Mouse (Mus musculus) gastrocnemius, adult 18-20 months (tissue): ENCODE measurements around the gene Tmem45b. TPM values are rescaled to one million over a fixed set of nuclear protein-coding genes. Genes with fewer than 3 reads are reported as not detected.
"Not testable (repeated sequence)": the region's sequence is repeated elsewhere in the genome, so short reads cannot be mapped to it uniquely, and the experiment has no call there.

Experiments used
- DNase-seq: peaks from one replicate; pipeline ENCODE4 v3.0.0; 2021; ENCODE audit warnings: low spot score
- long read RNA-seq, 2 experiments: library from polyadenylated mRNA; stranded (forward); transcript quantifications; one replicate each; pipeline ENCODE4 v2.0.0; 2021
- total RNA-seq, 2 experiments: library from RNA; stranded (reverse); gene quantifications; 2 replicates each; pipeline ENCODE4 v1.2.3; 2021

Gene Tmem45b
- 1 to 10 TPM in 1 of 2 experiments, under 1 TPM in 1; 0.87 to 2.8 TPM for total RNA-seq
- long read RNA-seq, experiment 1, partial matches to known transcripts, result 0 of 4 reads
- long read RNA-seq, experiment 1, other reads (novel, unspliced or antisense), result 3 of 4 reads
- long read RNA-seq, experiment 2, partial matches to known transcripts, result 0 of 1 reads
- long read RNA-seq, experiment 2, other reads (novel, unspliced or antisense), result 1 of 1 reads

DNA sequence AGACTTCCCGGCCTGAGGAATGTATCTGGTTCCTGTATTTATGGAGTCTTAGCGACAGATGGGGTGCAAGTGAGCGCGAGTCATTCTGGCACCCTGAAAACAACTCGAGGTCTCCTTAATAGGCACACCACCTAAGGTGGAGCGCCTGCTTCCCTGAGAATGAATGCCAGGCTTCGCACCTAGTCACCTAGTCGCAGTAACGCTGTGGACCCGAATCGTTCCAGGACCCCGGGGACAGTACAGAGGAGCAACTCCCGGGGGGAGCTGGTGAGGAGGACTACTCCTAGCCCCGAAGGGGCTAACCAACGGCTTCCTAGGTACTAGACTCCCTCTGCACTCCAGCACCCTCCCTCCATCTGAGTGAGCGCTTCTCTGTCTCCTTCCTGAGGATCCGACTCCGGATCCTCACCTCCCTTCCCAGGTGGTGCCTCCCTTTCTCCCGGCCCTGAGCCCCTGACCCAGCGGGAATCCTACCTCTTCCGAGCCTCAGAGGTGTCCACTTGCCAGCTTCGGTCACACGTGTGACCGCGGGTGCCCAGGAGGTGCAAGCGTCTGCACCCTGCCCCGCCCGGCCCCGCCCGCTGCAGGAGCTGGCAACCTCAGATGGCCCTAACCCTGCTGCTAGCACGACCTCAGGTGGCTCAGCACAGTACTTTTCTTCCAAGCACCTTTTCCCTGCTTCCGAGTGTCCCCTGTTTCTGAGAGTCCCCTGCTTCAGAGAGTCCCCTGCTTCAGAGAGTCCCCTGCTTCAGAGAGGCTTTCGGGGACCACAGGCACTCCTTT, at the start of gene Tmem45b:
Gene Tmem45b, minus strand, starts transcription at position 771 of the 783 bp plus-strand sequence.
- DNase-seq, result no peak

DNA sequence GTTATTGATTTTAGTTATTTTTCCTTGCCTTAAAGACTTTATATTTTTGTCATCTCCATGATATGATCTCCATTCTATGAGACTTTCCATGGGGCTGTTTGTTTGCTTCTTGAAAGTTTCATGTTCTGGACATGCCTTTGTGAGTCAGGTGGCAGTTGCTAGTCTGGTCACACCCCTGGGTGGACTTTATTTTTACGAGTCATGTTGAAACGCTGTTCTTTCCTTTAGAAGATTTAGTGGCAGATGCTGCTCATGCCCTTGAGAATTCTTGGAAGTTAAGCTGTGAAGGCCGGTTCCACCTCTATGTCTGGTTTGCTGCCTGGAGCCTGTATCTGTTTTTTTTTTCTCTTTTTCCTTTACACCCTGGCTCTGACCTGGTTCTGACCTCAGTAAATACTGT, 43.9 kb upstream of the Tmem45b start:
- no peak for DNase-seq

DNA sequence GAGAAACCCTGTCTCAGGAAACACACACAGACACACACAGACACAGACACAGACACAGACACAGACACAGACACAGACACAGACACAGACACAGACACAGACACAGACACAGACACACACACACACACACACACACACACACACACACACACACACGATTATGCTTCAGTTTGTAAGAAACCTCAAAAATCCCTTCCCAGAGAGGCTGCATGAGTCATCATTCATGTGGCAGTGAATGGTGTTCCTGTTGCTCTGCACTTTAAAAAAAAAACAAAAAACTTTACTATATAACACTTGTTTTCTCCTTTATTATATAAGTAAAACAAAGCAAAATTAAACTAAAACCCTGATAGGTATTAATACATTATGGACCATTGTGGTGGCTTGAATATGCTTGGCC, 37.0 kb upstream of the Tmem45b start:
- not testable (repeated sequence) for DNase-seq

DNA sequence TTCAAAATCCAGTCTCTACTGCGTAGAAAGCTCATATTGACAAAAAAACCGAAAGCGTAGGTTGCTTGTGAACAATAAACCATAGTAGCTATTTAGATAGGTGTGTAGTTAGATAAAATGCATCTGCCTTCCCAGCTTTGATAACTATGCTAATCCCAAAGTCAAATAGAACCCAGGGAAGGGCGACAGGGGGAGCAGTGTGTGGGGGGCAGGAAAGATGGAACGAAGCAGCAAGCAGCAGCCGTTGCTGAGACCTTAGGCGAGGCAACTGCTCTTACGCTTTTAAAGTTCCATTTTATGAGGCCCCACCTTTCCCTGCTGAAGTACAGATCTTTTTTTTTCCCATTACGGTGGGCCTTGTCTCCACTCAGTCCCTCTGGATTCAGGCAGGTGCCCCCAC, 1.1 kb downstream of the Tmem45b start:
- DNase-seq, result no peak

DNA sequence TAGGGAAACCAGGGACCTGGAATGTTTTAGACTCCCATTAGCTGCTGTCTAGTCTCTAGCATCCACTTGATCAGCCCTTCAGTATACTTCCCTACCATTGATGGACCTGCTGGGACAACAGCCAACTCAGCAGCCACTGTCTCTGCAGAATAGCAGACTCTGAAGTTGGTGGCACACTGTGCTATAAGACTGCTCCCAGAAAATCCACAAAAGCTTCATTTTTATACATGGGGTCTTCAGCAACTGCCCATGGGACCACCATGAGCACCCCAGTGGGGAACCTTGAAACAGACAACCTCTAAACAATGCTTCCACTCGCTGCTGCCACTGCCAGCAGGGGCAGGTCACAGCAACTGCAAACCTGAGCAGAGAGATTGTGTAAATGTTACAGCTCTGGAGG, 9.9 kb downstream of the Tmem45b start:
- no peak for DNase-seq

DNA sequence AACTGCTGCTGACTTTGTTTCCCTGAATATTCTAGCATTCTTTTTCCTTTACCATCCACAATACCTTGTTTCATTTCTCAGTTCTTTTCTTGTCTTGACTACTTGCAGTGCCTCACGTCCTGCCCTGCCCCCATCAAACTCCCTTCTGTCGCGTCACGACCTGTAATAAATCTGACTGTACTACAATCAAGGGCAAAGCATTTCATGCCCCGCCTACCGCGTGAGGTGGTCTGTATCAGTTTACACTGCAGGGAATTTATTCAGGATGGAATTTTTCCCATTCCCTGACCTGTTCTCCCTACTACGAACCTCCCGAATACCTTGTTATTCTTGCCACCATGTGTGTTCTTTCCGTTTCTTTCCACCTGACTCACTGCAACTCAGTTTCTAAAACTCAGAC, 12.1 kb downstream of the Tmem45b start:
- DNase-seq, result no peak

DNA sequence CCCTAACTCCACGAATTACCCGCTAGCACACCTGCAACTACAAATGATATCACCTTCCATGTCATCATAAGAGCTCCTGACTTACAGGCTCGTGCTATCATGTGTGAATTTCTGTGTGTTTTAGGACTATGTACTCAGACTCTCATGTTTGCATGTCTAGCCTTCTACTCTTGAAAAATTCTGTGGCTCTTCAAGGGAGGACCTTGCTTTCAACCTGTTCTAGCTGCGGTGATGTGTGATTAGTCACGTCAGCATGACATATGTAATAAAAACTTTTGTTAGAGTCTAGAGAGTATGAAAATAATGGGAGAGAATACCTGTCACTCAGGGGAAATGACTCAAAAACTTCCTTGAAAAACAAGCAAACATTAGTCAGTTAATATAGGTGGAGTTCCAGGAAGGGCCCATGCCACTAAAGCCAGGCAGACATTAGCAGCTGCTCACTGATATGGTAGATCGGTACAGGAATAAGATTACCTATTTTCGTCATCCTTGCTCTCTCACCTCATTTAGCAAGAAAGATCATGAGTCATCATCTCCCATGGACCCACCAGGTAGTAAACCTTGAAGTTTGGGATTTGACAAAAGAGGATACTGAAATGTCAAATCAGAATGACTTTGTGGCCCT, 15.0 kb downstream of the Tmem45b start:
- no peak for DNase-seq

DNA sequence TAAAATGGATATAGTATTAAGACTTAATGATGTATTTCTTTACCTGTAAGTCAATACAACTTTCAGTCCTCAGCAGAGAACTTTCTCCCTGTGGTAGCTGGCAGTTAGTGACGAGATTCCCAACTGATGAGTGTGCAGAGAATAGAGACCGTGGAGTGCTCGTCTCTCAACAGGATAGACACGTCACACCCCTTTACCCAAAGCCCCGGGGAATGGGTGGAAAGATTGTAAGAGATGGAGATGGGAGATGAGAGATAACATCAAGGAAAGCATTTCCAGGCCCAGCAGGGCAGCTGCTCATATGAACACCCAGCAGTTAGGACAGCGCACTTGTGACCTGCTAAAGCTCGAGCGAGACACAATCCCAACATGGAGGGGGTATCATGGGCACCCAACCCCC, 20.0 kb downstream of the Tmem45b start:
- DNase-seq, result no peak

DNA sequence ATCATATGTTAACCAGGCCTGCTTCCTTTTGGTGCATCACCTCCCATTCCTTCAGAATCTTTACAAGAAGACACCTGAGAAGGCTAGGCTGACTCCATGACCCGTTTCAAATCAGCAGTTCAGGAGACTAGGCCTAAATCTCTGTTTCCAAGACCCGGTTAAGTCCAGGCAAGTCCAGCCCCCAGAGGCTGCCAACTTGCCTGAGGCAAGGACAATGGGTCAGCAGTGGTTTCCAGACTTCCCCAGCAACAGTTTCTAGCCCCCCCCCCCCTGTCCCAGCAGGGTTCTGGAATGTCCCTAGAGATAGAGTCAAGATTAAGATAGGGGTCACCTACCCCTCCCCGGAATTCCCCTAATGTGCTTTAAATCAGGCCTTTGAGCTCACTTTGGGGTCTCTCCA, 22.8 kb downstream of the Tmem45b start:
- no peak for DNase-seq

DNA sequence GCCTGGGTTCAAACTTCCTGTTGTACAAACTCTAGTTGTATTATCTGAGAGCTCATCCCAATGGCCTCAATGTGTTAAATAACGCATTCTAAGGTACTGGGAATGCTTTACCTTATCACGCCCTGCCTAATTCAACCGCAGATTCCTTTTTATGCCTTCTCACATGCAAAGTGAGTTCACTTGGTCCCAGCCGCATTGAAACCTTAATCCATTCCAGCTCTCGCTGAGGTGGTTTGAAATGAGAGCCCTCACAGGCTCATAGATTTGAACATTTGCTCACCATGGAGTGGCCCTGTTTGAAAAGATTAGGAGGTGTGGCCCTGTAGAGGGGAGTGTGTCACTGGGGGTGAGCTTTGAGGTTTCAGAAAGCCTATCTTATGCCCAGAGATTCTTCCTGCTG, 23.9 kb downstream of the Tmem45b start:
- DNase-seq, result no peak

DNA sequence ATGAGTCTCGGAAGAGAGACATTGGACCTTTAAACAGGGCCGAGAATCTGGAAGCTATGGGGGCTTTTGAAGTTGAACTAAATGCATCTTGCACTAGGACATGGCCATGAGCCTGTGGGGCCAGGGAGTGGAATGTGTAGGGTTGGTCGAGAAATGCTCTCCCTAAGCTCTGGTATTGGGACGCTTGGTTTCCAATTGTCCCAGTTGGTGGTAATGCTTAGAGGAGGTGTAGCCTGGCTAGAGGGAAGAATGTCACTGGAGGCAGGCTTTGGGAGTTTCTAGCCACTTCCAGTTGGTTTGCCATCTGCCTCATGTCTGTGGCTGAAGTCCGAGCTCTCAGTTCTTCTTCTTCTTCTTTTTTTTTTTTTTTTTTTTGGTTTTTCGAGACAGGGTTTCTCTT, 24.9 kb downstream of the Tmem45b start:
- no peak for DNase-seq

DNA sequence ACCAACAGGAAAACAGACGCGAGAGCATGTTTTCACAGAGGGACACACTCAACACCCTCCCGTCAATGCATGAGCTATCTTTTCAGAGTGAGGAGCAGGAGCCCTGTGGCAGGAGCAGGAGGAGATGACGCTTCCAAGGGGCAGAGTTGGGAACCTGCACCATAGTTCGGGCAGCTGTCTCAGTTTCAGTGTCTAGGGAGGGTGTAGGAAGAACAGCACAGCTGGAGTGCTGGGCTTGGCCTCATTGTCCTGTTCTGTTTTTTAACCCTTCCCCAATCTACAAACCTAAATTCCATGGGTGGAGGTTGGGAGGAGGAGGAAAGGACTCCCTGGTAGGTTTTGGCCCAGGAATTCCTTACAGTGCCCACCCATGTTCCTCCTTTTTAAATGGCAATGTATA, 25.4 kb downstream of the Tmem45b start:
- DNase-seq, result no peak

DNA sequence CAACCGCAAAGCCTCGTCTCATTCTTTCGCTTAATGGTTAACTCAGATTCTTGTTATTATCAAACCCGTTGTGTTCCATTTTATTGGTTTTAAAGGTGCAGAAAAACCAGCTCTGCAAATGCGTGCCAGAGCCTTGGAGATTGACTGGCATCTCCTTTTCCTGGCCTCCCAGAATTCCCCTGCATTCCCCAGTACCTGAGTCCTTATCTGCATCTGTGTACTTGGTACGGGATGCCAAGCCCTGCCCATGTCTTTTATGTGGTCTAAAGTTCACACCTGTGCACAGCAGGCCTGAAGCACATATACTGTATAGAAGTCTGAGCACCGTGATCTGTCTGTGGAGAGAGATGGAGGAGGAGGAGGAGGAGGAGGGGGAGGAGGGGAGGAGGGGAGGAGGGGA, 26.4 kb downstream of the Tmem45b start:
- no peak for DNase-seq

DNA sequence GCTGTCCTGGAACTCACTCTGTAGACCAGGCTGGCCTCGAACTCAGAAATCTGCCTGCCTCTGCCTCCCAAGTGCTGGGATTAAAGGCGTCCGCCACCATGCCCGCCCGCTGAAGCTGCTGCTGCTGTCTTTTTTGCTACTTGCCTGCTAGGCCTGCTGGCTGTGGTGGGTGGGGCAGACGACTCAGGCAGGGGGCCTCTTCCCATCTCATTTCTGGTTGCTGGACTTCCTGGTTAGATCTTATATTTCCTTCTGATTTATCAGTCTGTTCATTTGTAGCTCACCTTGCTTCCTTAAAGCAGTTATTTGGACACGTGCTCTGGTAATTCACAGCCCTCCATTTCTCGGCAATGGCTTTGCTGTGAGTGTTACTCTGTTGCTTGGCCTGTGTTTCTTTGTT, 28.8 kb downstream of the Tmem45b start:
- DNase-seq, result no peak

DNA sequence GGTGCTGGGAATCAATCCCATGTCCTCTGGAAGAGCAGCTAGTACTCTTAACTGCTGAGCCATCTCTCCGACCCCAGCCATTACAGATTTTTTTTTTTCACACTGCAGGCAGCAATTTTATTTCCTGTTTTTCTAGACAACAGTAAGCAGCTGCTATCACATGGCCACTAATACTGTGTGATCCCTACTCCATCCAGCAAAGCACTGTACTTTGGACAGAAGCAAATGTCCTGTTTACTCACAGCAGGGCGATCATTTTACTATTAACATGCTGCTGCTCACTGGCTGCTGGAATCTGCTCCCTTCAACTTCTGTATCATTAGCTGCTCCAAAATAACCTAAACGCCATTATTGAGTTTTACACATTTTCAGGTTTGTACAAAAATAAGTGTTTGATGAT, 30.8 kb downstream of the Tmem45b start:
- DNase-seq, result no peak

DNA sequence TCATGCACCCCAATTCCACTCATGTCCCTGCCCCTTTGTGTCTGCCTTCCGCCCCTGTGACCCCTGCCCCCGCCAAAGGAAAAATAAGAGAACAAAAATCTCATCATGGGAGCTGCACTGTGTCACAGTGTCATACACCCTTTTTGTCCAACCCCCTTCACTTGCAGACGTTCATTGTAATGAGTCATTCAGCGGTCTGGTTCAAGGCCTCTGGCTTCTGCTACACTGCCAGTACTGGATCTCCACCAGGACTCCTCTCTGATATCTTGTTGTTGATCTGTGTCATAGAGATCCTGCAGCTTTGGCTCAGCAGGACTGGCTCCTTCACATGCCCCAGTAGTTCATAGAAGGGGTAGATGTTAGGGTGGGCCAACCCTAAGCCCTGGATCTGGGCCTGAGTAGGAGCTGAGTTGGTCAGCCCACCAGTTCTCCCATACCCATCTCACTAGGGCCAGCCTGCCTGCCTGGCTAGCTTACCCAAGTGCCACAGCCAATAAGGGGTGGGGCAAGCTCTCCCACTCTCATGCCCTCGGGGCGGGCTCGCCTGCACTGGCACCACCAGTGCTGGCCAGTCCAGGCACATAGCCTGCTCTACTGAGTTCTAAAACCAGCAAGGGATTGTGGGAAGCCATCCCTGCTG, 31.8 kb downstream of the Tmem45b start:
- DNase-seq, result no peak

DNA sequence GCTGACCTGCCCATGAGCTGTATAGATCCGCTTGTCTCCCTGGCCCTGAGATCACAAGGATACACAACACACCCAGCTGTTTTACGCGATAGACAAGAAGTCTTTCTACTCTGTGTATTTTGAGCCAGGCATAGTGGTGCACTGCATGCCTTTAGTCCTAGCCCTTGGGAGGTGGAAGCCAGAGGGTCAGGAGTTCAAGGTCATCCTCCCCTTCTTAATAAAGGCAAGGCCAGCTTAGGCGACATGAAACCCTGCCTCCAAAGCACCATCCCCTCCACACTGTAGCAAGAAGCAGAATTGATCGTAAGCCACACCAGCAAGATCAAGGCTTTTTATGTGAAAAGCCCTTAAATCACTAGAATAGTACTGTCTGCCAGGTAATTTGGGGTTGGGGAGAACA, 32.5 kb downstream of the Tmem45b start:
- DNase-seq, result no peak

DNA sequence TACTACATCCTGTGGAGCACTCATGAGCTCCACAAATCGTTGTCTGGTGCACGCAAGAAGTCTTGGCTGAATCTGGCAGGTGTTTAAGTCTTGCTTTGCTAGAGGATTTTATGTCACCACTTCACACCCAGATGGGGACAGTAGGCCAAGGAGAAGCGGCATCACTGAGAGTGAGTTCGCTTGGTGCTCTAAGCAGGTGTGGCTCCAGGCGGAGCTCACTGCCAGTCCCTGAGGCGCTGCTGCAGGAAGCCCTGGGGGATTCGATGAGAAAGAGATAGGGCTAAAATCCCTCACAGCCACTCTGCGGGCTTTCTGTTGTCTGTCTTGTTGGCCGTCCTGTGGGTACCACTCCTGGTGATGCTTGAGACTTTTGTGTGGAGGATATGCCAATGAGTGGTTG, 34.3 kb downstream of the Tmem45b start:
- no peak for DNase-seq

DNA sequence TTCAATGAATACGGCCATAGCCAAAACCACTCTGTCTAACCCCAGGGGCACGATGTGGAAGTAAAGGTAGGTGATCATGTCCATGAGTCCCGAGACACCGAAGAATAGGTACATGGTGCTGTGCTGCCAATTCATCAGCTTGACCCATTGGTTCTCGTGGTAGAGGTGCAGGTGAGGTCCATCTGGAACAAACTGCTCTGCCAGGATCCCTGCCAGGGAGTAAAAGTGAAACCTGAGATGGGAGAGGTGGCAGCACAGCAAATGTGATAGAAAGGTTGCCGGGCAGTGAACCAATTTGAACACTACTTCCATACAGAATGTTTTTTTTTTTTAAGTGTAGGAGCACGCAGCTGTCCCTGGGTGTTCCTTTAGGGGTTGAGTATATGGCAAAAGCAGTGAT, 35.3 kb downstream of the Tmem45b start:
- DNase-seq, result no peak

DNA sequence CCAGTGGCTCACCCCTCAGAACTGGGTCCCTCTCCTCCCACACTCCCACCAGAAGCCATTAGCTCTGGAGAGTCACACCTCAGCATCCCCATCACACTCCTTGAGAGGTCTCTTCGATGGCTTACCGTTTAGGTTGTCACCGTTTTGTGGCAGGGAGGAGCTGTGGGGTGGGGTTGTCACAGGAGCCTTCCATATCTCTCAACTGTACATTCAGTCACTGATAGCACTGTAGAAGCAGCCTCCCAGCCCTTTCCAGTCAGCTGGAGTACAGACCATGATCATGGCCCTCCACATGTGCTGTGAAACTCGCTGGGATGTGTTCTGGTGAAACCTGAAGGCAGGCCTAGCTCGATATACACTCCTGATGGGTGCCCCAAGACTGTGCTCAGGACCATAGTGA, 42.1 kb downstream of the Tmem45b start:
- no peak for DNase-seq

DNA sequence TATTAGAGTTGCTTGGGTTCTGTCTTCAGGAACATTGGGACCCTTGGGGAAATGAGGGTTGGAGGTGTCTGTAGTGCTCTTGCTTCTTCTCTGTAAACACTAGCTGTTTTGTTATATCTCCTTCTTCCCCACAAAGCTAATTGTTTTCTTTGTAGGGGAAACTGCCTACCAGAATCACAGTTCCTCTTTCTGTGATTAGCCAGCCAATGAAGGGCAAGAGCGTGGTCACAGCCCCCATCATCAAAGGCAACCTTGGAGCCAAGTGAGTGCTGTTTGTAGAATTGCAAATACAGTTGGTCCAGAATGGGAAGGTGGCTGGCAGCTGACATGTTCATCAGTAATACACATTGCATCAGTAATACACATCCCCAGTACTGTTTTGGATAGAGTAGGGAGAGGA, 45.4 kb downstream of the Tmem45b start:
- DNase-seq, result no peak

DNA sequence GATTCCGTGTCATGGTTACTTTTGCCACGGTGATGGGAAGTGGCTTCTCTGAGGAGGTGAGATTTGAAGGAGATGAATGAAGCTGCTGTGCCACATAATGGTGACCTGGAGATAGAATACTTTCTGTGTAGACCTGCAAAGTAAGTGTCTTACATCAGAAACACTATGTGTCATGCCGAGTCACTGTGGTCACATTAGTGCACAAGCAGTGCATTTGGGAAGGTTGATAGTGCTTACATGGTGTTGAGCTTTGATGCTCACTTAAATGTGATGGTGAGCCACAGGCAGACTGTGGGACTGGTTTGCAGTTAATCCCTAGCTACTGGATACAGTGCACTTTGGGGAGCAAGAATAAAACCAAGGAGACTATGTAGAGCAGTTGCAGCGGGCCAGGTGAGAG, 52.1 kb downstream of the Tmem45b start:
- DNase-seq, result no peak

DNA sequence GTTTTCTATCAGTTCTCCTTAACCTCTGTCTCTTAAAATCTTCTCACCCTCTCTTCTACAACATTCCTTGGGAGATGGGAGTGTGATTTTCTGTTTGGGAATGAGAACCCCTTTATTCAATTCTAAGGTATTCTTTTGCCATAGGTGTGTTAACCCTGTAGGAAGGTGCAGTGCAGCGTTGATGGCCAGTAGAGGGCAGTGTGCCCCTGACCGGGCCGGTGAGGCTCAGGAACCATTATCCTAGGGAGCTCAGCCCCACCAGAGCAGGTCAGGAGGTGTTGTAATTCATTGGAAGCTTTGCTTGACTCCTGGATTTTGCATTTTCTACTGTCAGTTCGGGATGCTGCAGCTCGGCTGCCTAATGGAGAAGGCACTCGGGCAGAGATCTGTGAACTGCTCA, 59.0 kb downstream of the Tmem45b start:
- DNase-seq, result no peak
